Mouse (Mus musculus): ENCODE results near the gene Olfr640.

Olfr640 gene

DNA sequence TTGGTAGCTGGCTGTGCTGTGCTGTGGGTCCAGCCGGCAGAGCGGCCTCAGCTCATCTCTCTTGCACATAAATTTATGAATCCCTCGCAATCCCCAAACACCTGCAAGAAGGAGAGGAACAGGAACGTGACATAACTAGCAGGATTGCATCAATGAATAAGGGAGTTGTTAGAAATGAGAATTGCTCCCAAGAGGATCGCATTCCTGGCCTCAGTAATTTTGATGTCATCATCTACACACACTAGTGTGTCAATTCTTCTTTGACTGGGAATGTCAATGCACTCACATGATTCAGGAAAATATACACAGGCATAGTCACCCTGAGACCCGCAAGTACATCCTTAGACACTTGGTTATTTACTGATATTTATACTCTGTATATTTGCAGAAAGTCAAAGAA lies at the start of gene Olfr640:
TSS of gene Olfr640 (minus strand) at position 101 of the 400 bp plus-strand sequence.
- no peak for ATAC-seq (ENCODE audit: low TSS enrichment)

DNA sequence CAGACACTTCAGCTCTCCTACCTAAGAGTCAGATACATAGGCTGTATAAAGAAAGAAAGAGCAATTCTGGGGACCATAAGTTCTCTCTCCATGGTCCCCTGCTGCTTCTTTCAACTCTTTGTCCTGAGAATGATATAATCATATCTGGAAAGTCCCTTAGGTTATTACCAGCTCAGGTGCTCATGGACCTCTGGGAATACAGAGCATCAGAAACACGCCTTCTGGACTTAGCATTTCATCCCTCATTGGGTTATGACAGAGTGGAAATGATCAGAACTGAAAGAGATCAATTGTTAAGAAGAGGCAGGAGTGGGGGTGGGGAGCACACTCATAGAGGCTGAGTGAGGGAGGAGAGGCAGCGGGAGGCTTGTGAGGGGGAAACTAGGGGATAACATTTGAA lies 46.4 kb upstream of the Olfr640 start, which contains the start of gene Olfr644:
TSS of gene Olfr644 (minus strand) at position 101 of the 400 bp plus-strand sequence.
- no peak for ATAC-seq (ENCODE audit: low TSS enrichment)

DNA sequence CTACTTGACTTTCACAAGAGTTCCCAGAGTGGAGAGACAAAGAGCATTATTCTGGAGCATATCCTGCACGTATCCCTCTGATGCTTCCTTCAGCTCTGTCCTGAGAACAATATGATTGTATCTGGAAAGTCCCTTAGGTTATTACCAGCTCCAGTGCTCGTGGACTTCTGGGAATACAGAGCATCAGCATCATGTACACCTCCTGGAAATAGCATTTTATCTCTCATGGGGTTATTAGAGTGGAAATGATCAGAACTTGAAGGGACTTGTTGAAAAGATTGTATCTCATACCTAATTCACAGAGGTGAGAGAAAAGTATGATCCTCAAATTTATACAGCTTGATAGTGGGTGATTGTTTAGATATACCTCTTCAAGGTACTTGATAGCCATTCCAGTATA lies 36.0 kb upstream of the Olfr640 start, which contains the start of gene 4930516K23Rik:
TSS of gene 4930516K23Rik (minus strand) at position 101 of the 400 bp plus-strand sequence.
- ATAC-seq (ENCODE audit: low TSS enrichment) = no peak

DNA sequence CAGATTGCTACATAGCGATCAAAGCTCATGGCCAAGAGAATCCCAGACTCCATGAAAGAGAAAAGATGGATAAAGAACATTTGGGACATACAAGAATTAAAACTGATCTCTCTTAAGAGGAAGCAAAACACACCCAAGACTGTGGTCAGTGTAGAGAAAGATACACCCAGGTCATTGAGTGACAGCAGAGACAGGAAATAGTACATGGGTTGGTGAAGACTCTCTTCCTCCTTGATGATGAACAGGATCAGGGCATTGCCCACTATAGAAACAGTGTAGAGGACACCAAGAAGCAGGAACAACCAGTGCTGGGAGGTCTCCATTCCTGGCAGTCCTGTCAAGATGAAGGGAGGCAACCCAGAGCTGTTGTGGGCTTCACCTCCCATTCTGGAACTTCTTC lies 33.8 kb upstream of the Olfr640 start:
- no peak for ATAC-seq (ENCODE audit: low TSS enrichment)

DNA sequence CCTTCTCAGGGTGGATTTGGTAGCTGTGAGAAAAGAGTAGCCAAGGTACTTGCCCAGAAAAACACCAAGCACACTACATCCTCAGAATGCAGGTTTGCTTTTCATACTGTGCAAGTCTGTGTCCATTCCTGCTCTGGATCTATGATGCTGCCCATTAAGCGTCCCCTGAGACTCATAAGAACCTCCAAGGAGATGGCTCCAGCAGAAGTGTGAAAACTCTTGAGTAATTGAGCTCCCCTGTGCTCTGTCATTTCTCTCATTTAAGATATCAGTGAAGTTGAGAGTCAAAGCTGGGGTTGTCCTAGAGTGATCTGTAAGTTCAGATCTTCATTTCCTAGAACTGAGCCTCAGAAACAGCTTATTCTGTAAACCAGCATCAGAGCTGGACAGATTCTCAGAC lies 27.2 kb upstream of the Olfr640 start, which contains the start of gene Olfr642:
TSS of gene Olfr642 (minus strand) at position 101 of the 400 bp plus-strand sequence.
- no peak for ATAC-seq (ENCODE audit: low TSS enrichment)

DNA sequence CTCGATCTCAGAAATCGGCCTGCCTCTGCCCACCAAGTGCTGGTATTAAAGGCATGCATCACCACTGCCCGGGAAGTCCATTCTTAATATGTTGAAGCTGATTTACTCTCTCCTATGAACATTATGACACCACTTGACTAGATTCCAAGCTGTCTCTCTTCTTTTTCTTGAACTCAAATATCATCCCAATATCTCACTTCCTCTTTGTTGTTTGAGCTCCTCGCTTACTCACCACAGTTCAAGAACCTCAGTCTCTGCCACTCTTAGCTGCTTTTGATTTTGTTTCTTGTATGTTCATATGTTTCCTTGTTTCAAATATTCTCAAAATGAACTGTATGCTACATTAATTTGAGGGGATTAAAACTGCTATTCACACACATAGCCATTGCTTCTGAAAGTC lies 25.4 kb upstream of the Olfr640 start:
- ATAC-seq (ENCODE audit: low TSS enrichment) = no peak

DNA sequence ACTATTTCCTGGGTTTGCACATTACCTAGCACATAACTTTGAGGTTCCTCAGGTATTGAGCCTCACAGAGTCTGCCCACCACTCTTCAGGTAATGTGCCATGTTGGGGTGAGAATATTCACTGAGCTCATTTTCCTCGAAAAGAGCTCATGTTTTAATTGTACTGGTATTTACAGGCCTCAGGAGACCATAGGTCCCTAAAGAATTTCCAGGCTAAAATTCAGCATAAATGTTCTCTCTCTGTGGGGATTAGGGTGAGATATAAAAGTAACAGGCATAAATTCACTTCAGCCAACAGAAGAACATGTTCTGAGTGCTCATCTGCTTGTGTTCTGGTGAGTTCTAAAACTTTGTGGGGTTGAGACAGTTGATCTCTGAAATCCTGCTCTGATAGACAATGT lies 9.8 kb upstream of the Olfr640 start, which contains the start of gene Olfr641:
TSS of gene Olfr641 (plus strand) at position 301 of the 400 bp plus-strand sequence.
- ATAC-seq (ENCODE audit: low TSS enrichment) = no peak

DNA sequence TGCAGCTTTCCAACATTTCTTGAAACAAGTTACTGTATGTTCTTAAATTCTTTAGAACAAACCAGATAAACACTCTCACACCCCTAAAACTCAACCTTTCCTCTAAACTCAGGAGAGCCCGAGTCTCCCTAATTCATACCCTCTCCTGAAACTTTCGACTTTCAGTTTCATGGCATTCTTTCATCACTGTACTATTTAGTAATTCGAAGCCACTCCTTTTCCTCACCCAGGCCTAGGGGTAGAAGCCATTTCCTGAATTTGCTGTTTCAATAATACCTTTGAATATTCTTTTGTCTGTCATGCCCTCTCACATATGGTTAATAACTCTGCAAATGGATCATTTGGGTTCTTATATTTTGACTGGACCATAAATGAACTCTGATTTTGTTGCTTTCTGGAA lies 1.6 kb upstream of the Olfr640 start:
- no peak for ATAC-seq (ENCODE audit: low TSS enrichment)

DNA sequence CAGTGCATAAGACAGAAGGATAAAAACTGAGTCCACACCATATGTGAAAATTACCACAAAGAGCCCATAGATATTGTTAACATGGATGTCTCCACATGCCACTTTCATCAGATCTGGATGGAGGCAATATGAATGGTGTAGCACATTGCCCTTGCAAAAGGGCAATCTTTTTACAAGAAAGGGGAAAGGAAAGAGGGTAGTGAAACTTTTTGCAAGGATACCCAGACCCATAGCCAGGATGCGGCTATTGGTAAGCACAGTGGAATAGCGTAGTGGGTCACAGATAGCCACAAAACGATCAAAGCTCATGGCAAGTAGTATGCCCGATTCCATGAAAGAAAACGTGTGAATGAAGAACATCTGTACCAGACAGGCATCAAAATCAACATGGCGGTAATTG lies 3.7 kb downstream of the Olfr640 start:
- no peak for ATAC-seq (ENCODE audit: low TSS enrichment)

DNA sequence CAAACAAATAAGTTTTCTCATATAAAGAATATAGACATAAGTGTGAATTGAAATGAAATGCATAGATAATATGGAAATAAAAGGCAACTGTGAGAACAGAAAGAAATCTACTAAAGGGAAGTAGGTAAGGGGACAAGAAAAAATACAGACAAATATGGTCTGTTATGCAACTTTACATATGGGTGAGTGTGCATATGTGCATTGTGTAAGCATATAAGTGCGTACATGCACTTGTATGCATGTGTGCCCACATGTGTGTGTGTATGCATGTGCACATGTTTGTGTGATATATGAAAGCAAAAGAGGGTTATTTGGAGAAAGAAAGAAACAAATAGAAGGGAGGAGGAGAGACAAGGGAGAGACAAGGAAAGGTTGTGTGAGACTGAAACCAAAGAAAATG lies 6.4 kb downstream of the Olfr640 start:
- no peak for ATAC-seq (ENCODE audit: low TSS enrichment)

DNA sequence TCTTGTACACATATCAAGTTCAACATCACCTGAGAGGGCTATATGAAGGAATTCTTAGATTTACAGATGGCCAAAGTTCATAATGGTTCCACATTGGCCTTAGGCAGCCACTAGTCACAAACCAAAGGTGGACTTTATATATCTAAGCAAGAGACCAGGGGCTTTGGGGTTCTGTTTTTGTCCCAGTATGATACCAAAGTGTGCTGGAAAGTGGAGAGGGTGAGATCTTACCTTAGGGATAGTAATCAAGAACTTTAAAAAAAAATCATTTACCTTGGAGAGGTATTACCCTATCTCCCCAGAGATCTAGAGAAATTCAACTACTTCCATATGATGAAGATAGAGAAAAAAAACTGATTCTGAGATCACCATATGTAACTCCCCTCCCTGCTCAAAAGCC lies 8.2 kb downstream of the Olfr640 start, which contains the start of gene Olfr639:
TSS of gene Olfr639 (minus strand) at position 101 of the 400 bp plus-strand sequence.
- ATAC-seq (ENCODE audit: low TSS enrichment) = no peak

DNA sequence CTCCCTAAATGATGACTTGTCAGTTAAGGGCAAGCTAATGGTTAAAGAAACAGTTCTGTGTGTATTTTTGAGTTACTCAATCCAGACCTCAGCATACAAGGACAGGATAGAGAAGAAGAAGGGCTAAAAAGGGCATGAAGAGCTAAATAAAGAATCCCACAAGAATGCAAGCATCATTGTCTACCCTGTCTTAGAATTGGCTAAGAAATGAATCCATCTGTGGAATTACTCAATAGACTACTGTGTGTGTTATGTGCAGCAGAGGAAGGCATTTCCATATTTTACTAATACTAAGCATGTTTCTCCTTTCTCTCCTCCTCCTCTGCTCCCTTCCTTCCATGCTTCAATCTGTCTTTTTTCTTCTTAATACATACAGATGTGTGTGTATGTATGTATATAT lies 26.2 kb downstream of the Olfr640 start:
- no peak for ATAC-seq (ENCODE audit: low TSS enrichment)

DNA sequence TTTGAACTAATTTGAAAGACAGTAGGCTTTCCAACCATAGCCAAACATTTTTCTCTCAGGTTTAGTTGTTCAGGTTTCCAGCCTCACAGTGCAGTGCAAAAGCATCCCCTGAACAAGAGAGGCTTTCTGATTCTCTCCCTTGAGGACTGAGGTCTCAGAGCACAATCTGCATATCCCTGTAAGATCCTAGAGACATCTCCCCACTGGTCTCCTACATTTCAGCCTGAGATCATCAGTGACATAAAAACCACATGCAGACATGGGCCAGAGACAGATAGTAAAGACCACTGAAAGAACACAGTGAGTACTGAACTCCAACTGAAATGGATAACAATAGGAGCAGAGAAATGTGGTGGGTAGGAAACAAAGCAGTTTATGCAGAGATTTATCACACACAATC lies 26.9 kb downstream of the Olfr640 start, which contains the start of gene Olfr638:
TSS of gene Olfr638 (plus strand) at position 301 of the 400 bp plus-strand sequence.
- no peak for ATAC-seq (ENCODE audit: low TSS enrichment)

DNA sequence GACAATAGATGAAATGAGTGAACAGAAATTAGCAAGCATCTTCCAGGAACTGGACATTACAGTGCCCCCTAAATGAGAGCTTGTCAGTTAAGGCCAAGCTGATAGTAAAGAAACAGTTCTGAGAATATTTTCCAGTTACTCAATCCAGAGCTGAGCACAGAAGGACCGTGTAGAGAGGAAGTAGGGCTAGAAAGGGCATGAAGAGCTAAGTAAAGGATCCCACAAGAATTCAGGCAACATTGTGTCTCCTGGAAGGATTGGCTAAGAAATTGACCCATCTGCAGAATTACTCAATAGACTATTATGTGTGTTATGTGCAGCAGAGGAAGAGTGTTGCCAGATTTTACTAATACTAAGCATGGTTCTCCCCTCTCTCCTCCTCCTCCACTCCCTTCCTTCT lies 53.6 kb downstream of the Olfr640 start:
- ATAC-seq (ENCODE audit: low TSS enrichment) = no peak

DNA sequence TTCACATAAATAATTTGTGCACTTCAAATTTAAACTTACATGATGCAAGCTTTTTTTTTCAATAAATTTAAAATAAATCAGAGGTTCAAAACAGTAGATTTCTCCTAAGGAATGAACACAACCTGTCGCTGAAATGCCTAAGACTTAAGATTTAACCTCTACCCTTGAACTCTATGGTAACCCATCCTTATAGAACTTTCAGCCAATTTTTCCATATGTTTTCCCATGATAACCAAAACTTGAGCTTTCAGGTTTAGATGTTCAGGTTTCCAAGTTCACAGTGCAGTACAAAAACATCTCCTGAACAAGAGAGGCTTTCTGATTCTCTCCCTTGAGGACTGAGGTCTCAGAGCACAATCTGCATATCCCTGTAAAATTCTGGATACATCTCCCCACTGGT lies 54.5 kb downstream of the Olfr640 start, which contains the start of gene Olfr635:
TSS of gene Olfr635 (plus strand) at position 301 of the 400 bp plus-strand sequence.
- ATAC-seq (ENCODE audit: low TSS enrichment) = no peak

Measured in frontal cortex, adult (tissue).